Mouse (Mus musculus): ENCODE measurements around the gene Troap. TPM values are rescaled to one million over a fixed set of nuclear protein-coding genes. Genes with fewer than 3 reads are reported as not detected.

The Troap gene
- total RNA-seq, 2 experiments from 2014 or later, result 19.8 to 28.0 TPM

DNA sequence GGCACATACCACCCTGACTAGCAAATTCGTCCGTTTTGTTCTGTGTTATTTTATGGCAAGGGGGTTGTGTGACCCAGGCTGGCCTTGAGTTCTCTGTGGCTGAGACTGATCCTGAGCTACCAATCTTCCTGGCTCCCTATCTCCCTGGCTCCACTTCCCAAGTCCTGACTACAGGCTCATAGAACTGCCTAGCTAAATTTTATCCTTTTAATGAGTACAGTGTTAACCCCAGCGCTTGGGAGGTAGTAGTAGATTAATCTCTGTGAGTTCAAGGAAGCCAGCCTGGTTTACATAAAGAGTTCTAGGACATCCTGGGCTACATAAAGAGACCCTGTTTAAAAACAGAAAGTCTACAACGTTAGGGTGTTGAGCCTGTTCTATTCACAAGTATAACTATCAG is 37.4 kb downstream of the Troap start:
- ATAC-seq (replicated peaks; ENCODE audit: poor library complexity), result no peak

DNA sequence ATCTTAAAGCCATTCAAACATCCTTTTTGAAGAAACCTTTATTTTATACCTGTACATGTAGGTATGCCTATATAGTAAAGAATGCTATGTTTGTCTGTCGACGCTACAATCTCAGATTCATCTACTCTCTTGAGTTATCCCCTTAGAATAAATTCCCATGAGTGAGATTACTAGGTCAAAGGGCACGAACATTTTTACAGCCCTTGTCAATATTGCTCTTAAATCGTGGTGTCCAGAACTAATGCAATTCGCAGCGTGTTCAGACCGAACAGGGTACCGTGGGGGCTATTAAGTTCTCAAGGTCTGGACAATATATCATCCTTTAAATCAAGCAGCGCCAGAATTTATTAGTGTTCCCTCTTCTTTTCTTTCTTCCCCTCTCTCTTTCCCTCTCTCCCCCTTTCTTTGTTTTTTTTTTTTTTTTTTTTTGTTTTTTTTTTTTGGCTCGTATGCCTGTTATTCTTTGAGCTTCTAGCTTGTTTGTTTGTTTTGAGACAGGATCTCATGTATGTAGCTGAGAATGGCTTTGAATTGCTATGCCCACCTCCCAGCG is 38.5 kb downstream of the Troap start:
- ATAC-seq (replicated peaks; ENCODE audit: poor library complexity), result no peak

DNA sequence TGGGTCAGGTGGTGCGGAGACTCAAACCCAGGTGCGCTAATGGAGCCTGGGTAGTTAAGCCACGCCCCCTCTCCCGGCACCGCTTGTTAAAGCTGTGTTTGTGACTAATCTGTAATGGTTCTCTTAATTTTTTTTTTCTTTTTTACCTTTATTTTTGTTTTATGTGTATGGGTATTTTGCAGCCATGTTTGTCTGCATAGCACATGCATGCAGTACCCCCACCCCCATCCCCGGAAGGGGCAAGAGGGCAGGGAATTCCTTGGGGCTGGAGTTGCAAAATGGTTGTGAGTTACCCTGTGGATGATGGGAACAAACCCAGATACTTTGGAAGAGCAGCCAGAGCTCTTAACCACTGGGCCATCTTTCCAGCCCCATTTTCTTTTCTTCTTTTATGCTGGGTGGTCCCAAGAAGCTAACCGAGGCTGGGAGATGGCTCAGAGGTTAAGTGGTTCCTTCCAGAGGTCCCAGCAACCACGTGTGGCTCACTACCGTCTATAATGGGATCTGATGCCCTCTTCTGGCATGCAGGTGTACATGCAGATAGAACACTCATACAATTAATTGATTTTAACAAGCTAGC is 39.1 kb downstream of the Troap start:
- ATAC-seq (replicated peaks; ENCODE audit: poor library complexity), result peak; percentile 69

DNA sequence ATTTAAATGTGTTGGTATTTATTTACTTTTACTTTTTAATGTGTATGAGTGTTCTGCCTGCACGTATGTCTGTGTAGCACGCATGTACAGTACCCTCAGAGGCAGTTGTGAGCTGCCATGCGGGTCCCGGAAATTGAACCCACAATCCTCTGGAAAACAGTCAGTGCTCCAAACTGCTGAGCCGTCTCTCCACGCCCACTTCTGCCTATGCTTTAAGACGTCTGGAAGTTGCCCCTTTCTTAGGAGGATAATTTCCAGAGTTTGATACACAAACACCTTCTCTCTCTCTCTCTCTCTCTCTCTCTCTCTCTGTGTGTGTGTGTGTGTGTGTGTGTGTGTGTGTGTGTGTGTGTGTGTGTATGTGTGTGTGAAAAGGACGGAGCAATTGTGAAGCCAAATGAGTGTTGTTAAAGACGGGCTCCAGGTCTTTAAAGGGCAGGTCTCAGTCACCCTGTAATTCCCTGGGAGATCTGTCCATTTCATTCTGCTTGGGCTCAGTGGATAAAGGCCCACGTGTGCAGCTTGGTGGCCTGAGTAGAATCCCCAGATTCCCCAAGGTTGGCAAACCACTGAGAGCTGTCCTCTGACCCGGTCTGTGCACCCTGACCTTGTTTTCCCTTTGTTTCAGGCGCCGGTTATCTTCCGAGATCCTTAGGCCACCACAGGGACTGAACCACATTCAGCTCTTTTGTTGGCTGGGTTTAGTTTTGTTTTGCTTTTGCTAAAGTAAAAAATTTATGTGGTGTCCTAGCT is 40.1 kb downstream of the Troap start:
- no peak for ATAC-seq (replicated peaks; ENCODE audit: poor library complexity)

DNA sequence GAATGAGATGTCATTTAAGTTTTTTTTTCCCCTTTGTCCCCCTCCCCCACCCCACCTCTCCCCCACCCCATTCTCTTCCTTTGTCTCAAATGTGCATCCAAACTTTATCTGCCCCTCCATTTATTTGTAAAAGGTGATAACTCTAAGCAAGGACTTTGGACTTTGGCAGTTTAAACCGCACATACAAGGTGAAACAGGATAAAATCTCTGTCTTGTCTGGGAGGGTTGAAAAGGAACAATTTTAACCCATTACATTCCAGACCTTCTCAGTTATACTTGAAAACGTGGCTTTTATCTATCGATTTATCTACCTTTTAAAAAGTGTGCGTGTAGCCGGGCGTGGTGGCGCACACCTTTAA is 40.7 kb downstream of the Troap start:
- no peak for ATAC-seq (replicated peaks; ENCODE audit: poor library complexity)

DNA sequence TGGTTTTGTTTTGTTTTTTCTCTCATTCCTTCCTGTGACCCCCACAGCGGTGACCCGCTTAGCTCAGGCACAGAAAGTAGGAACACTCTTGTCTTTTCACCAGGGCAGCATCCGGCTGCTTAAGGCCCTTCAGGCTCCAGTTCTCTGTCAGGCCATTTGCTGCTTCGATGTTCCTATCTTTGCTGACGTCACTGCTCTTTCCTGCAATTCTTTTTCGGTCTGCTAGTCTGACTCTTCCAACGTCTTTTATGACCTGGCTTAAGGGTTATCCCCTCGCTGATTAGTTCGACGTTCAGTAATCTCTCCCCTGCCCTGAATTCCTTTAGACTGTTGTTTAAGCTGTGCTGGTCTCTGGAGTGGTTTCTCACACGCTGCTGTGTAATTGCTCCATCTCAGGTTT is 42.2 kb downstream of the Troap start:
- ATAC-seq (replicated peaks; ENCODE audit: poor library complexity), result no peak

DNA sequence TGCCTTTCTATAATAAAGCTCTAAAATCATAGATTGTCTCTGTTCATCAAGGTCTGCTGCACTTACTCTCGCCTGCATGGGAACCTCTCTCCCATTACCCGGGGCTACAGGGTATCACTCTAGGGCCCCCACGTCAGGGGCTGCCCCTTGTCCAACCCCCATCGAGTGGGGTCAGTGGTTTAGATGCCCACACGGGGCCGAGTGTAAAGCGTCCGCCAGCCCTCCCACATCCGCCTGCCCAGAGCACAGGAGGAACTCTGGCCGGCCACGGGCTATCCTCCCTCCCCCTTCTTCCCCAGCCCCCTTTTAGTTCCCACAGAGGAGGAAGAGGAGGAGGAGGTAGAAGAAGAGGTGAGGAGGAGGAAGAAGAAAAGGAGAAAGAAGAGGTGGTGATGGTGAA is 46.4 kb downstream of the Troap start:
- no peak for ATAC-seq (replicated peaks; ENCODE audit: poor library complexity)

DNA sequence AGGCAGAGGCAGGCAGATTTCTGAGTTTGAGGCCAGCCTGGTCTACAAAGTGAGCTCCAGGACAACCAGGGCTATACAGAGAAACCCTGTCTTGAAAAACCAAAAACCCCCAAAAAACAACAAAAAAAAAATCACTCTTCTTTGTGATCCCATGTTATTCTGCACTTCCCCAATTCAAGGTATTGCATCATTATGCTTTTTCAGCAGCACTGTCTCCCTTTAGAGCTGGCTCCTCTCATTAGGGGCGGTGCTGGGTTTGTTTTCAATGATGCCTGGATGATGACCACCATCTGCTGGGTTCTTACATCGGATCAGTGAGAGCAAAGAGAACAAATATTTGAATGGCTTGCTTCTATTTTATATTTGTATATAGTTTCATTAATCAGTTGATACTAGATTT is 48.3 kb downstream of the Troap start:
- 0 out of 2 replicates have a peak, but pooled peaks have one; percentile 44 for ATAC-seq (replicated peaks; ENCODE audit: poor library complexity)

DNA sequence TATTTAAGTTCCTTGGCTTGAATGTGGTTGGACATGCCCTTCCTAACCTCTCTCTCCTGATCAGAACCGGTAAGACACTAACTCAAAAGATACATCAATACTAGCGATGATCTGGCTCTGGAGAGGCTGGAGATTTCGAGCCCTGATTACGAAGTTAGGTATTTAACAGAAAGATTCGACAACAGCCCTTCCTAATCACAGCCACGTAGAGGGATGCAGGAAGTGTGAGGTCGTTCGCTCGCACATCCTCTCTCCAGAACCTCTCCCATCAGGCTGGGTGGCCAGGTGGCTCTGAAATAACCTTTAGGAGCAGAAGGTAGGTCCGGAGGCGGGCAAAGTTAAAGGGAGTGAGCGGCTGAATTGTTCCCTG is 51.3 kb downstream of the Troap start, which contains the start of gene Spats2:
Spats2 (plus strand) TSS at position 206 of the 370 bp plus-strand sequence.
- ATAC-seq (replicated peaks; ENCODE audit: poor library complexity), result no peak

DNA sequence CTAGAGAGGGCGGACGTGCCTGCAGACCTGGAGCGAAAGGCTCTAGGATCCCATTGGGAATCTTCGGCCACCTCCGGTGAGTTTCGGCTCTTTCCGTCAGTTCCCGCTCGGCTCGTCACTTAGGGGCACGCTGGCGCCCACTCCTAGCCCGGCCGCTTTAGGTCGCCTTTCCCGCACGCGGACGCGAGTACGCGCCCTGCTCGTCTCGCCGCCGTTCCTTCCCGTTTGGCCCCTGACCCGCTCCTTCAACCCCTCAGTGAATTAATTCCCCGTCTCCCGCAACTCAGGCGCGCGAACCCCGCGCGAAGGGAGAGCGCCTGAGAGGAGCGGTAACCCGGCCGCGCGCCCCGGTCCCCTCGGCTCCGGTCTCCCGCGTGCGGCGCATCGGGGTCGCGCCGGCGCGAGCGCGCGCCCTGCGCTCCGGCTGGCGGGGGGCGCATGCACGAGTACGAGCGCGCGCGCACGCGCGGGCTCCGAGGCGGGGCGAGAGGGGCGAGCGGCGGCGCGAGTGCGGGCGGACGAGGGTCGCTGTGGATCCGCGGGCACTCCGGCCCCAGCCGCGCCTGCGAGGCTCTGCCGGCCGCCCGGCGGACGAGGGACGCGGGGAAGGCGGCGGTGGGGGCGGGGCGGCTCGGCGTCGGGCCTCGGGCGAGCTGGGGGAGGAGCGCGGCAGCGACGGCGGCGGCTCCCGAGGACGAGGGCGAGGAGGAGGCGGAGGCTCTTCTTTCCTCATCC is 51.9 kb downstream of the Troap start:
- ATAC-seq (replicated peaks; ENCODE audit: poor library complexity), result peak; percentile 44; the same call in 1 of the 2 replicates

DNA sequence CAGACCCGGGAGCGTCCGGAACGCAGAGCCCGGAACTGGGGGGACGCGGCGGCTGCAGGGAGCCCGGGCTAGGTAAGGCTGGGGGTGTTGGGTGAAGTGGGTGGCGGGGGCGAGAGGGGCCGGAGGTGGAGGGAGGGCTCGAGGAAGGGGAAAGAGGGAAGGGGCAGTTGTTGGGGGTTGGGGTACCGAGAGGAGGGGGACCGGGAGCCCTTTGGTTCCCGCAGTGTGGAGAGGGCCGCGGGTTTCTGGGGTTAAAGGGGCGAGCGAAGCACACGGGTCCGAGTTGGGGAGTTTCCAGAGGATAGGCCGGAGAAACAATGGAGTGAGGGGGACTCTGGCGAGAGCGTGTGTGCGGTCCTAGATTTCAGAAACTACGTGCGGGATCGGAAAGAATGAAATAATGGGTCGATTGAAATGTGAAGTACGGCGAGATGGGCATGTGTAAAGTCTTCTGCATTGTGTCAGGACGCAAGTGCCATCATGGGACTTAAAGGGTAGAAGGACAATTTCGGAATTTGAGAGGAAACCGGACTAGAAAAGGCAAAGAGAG is 52.5 kb downstream of the Troap start:
- no peak for ATAC-seq (replicated peaks; ENCODE audit: poor library complexity)

DNA sequence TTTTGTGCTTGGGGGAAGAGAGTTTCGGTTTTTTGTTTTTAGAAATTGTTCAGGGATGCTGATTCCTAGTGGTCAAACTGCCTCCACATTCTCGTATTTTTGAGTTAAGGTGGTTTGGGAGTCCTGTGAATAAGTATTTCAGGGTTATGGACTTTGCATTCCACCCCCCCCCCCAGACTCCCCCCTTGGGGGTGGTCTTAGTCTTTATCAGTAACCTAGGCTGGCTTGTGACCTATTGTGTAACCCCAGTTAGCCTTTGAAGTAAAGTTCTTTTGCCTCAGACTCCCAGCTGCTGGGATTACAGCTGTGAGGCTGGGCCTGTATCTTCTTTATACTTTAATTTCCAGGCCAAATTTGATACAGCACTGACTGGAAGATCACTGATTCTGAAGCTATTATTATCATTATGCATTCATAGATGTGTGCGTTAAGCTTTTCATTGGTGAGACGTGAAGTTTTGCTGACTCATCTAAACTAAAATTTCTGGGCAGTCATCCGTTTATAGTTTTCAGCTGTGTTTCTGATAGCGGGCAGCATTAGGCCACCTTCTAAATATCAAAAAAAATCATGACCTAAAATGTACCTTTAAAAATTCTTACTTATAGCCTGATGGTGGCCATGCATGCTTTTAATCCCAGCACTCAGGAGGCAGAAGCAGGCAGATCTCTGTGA is 53.6 kb downstream of the Troap start:
- ATAC-seq (replicated peaks; ENCODE audit: poor library complexity), result no peak

DNA sequence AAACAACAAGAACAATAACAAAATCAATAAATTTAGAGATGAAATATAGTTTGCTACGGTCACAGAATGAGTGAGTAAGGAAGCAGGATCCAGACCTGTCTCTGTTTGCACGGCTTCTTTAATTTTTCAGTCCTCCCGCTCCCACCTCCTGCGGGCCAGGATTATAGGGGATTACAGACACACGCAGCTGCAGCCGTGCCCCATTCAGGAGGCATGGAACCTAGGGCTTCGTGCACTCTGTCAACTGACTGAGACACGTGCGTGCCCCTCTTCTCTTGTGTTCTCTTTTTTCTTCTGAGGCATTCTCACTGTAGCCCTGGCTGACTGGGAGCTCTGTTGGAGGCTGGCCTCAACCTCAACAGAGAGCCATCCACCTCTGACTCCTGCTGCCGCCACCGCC is 55.1 kb downstream of the Troap start:
- no peak for ATAC-seq (replicated peaks; ENCODE audit: poor library complexity)

DNA sequence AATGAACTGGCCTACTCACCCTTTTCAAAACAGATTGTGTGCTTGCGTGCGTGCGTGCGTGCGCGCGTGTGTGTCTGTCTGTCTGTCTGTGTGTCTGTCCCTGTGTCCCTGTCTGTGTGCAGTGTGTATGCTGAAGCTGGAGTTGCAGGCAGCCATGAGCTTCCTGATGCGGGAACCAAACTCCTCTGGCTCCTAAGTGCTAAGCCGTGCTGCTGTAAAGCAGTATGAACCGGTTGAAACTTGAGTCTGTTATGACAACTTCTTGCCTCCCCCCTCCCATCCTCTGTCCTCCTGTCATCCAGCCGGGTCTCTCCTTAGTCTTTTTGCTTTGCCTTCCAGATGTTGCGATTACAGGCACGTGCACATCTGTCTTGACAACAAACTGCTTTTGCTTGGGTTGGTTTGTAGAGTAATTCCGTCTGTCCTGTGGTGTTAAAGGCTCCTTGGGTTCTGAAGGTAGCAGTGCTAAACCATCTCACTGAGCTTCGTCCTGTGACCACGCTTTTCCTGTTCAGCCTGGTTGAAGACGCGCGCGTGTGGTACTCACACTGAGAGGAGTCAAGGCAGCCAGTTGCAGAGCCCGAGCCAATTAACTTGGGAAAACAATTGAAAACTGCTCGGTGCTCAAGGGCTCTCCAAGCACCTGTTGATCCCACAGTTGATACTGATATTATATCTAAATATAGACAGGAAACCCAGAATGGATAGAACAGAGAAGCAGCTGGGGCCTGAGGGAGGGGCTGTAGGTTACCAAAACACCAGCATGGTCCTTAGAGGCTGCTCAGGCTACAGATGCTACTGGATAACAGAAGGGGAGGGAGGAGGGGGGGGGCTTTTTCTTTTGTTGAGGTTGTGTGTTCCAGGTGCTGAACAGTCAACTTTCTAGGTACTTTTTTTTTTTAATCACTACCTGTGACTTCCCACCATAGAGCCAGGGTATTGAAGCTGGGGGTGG is 55.9 kb downstream of the Troap start:
- no peak for ATAC-seq (replicated peaks; ENCODE audit: poor library complexity)

Other genes starting within 250 kb of the Troap start
- gene Prkag1, start 243.1 kb upstream of the Troap start, total RNA-seq (2015), result 38.4 and 50.6 TPM in 2 replicates
- gene Prkag1, start 243.1 kb upstream of the Troap start, total RNA-seq (2017), result 97.3 and 105 TPM in 2 replicates
- gene Kmt2d, start 203.4 kb upstream of the Troap start, total RNA-seq (2015), result 38.5 and 43.3 TPM in 2 replicates
- gene Kmt2d, start 203.4 kb upstream of the Troap start, total RNA-seq (2017), result 18.6 and 29.0 TPM in 2 replicates
- gene Rhebl1, start 180.0 kb upstream of the Troap start, total RNA-seq (2015), result 10.7 and 17.8 TPM in 2 replicates
- 5.4 and 7.9 TPM in 2 replicates for gene Rhebl1, start 180.0 kb upstream of the Troap start, total RNA-seq (2017)
- gene Dhh, start 176.0 kb upstream of the Troap start, total RNA-seq (2015), result not detected in 2 replicates
- gene Dhh, start 176.0 kb upstream of the Troap start, total RNA-seq (2017), result not detected in 2 replicates
- 5.2 and 5.6 TPM in 2 replicates for gene Lmbr1l, start 156.3 kb upstream of the Troap start, total RNA-seq (2015)
- gene Lmbr1l, start 156.3 kb upstream of the Troap start, total RNA-seq (2017), result 3.8 and 9.4 TPM in 2 replicates
- 2,787 and 2,962 TPM in 2 replicates for gene Tuba1b, start 140.0 kb upstream of the Troap start, total RNA-seq (2015)
- gene Tuba1b, start 140.0 kb upstream of the Troap start, total RNA-seq (2017), result 767 and 827 TPM in 2 replicates
- gene Gm49450, start 121.0 kb upstream of the Troap start, total RNA-seq (2015), result 0.69 and 1.1 TPM in 2 replicates
- not detected in 2 replicates for gene Gm49450, start 121.0 kb upstream of the Troap start, total RNA-seq (2017)
- gene Tuba1a, start 120.9 kb upstream of the Troap start, total RNA-seq (2015), result 30.3 and 33.5 TPM in 2 replicates
- gene Tuba1a, start 120.9 kb upstream of the Troap start, total RNA-seq (2017), result 15.3 and 22.2 TPM in 2 replicates
- 187 and 190 TPM in 2 replicates for gene Tuba1c, start 44.7 kb upstream of the Troap start, total RNA-seq (2015)
- 79.3 and 105 TPM in 2 replicates for gene Tuba1c, start 44.7 kb upstream of the Troap start, total RNA-seq (2017)
- 0.07 TPM in 1 of 2 replicates, not detected in the other for gene Prph, start 19.4 kb upstream of the Troap start, total RNA-seq (2015)
- gene Prph, start 19.4 kb upstream of the Troap start, total RNA-seq (2017), result not detected in 2 replicates
- gene C1ql4, start 13.2 kb downstream of the Troap start, total RNA-seq (2015), result not detected in 2 replicates
- gene C1ql4, start 13.2 kb downstream of the Troap start, total RNA-seq (2017), result not detected in 2 replicates
- gene Dnajc22, start 18.6 kb downstream of the Troap start, total RNA-seq (2015), result not detected in 2 replicates
- not detected in 2 replicates for gene Dnajc22, start 18.6 kb downstream of the Troap start, total RNA-seq (2017)
- 0.27 TPM in 1 of 2 replicates, not detected in the other for gene Spats2, start 51.3 kb downstream of the Troap start, total RNA-seq (2015)
- 0.25 and 0.44 TPM in 2 replicates for gene Spats2, start 51.3 kb downstream of the Troap start, total RNA-seq (2017)
- gene Kcnh3, start 150.3 kb downstream of the Troap start, total RNA-seq (2015), result not detected in 2 replicates
- not detected in 2 replicates for gene Kcnh3, start 150.3 kb downstream of the Troap start, total RNA-seq (2017)
- gene Mcrs1, start 177.4 kb downstream of the Troap start, total RNA-seq (2015), result 37.8 and 41.4 TPM in 2 replicates
- 28.2 and 39.7 TPM in 2 replicates for gene Mcrs1, start 177.4 kb downstream of the Troap start, total RNA-seq (2017)
- gene Prpf40b, start 220.5 kb downstream of the Troap start, total RNA-seq (2015), result 7.8 and 11.0 TPM in 2 replicates
- gene Prpf40b, start 220.5 kb downstream of the Troap start, total RNA-seq (2017), result 8.1 and 10.3 TPM in 2 replicates
- not detected in 2 replicates for gene Fam186b, start 221.3 kb downstream of the Troap start, total RNA-seq (2015)
- gene Fam186b, start 221.3 kb downstream of the Troap start, total RNA-seq (2017), result not detected in 2 replicates

Measured in megakaryocyte progenitor cell, adult 5-6 weeks (primary cell).